Mouse (Mus musculus): ENCODE data around the gene Krt16. TPM values are rescaled to one million over a fixed set of nuclear protein-coding genes. Genes with fewer than 3 reads are reported as not detected.
A peak's percentile ranks its signal among the peaks of the same experiment; 100 is the strongest.

The Krt16 gene
- polyA plus RNA-seq, 1 experiment from 2014 or later: not detected

DNA sequence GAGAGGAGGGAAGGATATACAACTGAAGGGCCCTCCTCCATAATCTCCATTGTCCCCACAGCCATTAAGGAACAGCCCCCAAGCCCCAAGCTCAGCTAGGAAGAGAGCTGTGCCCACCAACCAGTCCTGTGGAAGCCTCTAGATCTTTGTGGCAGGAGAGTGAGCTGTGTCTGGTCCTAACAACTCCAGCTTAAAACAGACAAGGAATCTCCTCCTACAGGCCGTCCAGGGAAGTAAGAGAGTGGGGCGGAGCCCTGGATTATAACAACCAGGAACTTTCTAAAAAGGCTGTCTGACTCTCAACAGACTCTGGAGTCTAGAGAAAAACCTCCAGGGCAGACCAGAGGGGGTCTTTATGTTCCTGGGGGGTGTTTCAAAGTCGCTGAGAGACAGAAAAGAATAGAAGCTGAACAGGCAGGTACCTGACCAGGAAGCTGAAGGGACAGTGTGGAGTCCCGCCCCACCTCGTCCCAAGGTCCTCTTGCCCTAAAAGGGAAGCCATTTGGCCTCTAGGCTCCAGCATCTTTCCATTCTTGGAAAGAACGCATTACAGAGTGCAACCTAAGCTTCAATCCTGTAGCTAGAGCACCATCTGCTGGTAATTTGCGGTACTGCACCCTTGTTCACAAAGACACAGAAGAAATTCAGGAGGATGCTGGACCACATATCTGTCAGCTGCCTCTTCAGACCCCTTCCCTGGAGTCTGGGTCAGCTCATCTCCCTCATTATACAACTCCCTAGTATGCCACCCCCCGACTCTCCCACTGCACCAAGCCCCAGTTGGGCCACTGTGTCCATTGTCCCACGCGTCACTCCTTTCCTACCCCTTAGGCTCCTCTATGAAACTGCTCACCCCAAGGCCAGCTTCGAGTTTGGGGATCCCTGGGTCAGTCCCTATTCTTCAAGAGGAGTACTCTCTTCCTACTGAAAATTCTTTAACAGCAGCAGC lies 33.2 kb upstream of the Krt16 start:
- Histone ChIP-seq H3K27me3 (replicated peaks; ENCODE audit: control insufficient read depth, insufficient read depth, low read length) (no peaks in the 10 kb centered on the region), H3K27ac (ENCODE audit: low read length) (no peak overlapping the region), H3K9me3 (ENCODE audit: control insufficient read depth, low read length) (no peaks in the 10 kb centered on the region), H3K4me2 (ENCODE audit: low read length) (no peak overlapping the region), H3K4me3 (replicated peaks; ENCODE audit: low read length) (no peak overlapping the region), H3K4me1 (replicated peaks; ENCODE audit: control insufficient read depth, insufficient read depth, low read length) (no peaks in the 10 kb centered on the region), H3K36me3 (ENCODE audit: control insufficient read depth, insufficient read depth) (no peaks in the 10 kb centered on the region), H3K9ac (replicated peaks; ENCODE audit: low read depth, low read length) (no peak overlapping the region)
- ATAC-seq: peak; percentile 73
- WGBS: 20% methylated on average over 11 of the region's 11 CpGs

DNA sequence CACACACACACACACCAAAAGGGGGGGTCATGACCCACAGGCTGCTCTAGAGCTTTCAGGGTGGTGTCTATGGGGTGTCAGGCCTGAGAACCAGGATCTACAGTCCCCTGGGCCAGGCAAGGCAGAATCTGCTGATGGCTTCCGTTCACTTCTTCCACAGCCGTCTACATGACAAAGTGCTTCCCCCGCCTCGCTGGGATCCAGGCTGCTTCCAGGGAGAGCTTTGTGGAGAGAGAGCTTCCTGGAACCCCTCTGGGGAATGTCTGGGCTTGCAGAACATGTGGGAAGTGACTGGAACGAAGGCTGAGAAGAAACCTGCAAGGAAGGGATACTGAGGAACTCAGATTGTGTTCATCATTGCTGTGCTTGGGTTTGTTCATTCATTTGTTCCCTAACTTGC lies 30.1 kb upstream of the Krt16 start:
- Histone ChIP-seq H3K4me2 (ENCODE audit: low read length) (no peak overlapping the region), H3K27ac (ENCODE audit: low read length) (no peak overlapping the region), H3K9me3 (ENCODE audit: control insufficient read depth, low read length) (no peaks in the 10 kb centered on the region), H3K4me3 (replicated peaks; ENCODE audit: low read length) (no peak overlapping the region), H3K36me3 (ENCODE audit: control insufficient read depth, insufficient read depth) (no peaks in the 10 kb centered on the region), H3K27me3 (replicated peaks; ENCODE audit: control insufficient read depth, insufficient read depth, low read length) (no peaks in the 10 kb centered on the region), H3K4me1 (replicated peaks; ENCODE audit: control insufficient read depth, insufficient read depth, low read length) (no peaks in the 10 kb centered on the region), H3K9ac (replicated peaks; ENCODE audit: low read depth, low read length) (no peak overlapping the region)
- WGBS: 74% methylated on average over 5 of the region's 5 CpGs
- ATAC-seq: no peak

DNA sequence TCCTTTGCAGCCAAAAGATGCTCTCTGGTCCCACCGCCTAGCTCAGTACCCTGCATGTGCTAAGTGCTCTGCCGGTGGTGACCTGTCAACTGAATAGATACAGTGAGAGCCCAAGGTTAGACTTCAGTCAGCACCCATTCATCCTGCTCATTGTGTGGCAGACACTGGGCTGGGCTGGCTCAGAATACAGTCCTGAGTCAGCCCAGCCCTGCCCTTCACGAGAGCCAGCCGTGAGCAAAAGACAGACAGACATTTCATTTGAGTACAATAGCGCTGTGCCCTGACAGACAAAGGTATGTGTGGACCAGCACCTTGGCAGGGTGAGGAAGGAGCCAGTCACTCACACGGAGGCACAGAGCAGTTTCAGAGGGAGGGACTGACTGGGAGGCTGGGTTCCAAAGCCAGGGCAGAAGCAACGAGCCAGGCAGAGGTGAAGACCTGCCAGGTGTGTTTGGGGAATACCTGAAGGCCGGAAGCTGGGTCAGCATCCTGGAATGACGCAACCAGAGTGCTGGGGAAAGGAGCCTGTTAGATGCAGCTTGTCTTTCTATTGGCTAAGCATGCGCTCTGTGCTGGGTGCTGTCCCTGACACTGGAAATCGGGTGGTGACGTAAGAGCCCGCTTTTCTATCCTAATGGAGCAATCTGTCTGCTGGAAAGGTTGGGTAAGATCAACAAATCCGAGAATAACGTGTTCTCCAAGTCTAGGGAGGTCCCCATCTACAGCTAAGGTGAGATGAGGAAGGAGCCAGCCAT lies 29.2 kb upstream of the Krt16 start:
- no peak for ATAC-seq
- Histone ChIP-seq H3K9me3 (ENCODE audit: control insufficient read depth, low read length) (no peaks in the 10 kb centered on the region), H3K27ac (ENCODE audit: low read length) (no peak overlapping the region), H3K9ac (replicated peaks; ENCODE audit: low read depth, low read length) (no peak overlapping the region), H3K36me3 (ENCODE audit: control insufficient read depth, insufficient read depth) (no peaks in the 10 kb centered on the region), H3K4me2 (ENCODE audit: low read length) (no peak overlapping the region), H3K4me1 (replicated peaks; ENCODE audit: control insufficient read depth, insufficient read depth, low read length) (no peaks in the 10 kb centered on the region), H3K4me3 (replicated peaks; ENCODE audit: low read length) (no peak overlapping the region), H3K27me3 (replicated peaks; ENCODE audit: control insufficient read depth, insufficient read depth, low read length) (no peaks in the 10 kb centered on the region)
- 72% methylated on average over 15 of the region's 15 CpGs for WGBS

DNA sequence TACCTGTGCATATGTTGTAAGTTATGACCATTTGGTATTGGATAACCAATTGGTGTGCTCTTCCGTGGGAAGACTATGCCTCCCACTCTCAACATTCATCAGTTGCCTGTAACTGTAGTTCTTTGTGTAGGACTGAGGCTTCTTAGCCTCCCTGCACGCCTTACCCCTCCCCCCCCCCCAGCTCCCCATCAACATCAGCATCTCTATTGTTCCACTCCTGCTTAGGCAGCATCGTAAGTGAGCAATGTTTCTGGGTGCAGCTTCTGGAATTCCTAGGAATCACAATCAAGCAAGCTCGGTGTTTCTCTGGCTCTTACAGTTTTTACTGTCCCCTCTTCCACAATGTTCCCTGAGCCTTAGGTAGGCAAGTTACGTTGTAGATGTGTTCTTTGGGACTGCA lies 26.8 kb upstream of the Krt16 start:
- no peak overlapping the region for H3K4me2 ChIP-seq (ENCODE audit: low read length)
- H3K27ac ChIP-seq (ENCODE audit: low read length): no peak overlapping the region
- ATAC-seq: no peak
- H3K9ac ChIP-seq (replicated peaks; ENCODE audit: low read depth, low read length): no peak overlapping the region
- no peaks in the 10 kb centered on the region for H3K9me3 ChIP-seq (ENCODE audit: control insufficient read depth, low read length)
- no peak overlapping the region for H3K4me3 ChIP-seq (replicated peaks; ENCODE audit: low read length)
- no peaks in the 10 kb centered on the region for H3K4me1 ChIP-seq (replicated peaks; ENCODE audit: control insufficient read depth, insufficient read depth, low read length)
- H3K27me3 ChIP-seq (replicated peaks; ENCODE audit: control insufficient read depth, insufficient read depth, low read length): no peaks in the 10 kb centered on the region
- 33% methylated on average over 5 of the region's 5 CpGs for WGBS
- H3K36me3 ChIP-seq (ENCODE audit: control insufficient read depth, insufficient read depth): no peaks in the 10 kb centered on the region

DNA sequence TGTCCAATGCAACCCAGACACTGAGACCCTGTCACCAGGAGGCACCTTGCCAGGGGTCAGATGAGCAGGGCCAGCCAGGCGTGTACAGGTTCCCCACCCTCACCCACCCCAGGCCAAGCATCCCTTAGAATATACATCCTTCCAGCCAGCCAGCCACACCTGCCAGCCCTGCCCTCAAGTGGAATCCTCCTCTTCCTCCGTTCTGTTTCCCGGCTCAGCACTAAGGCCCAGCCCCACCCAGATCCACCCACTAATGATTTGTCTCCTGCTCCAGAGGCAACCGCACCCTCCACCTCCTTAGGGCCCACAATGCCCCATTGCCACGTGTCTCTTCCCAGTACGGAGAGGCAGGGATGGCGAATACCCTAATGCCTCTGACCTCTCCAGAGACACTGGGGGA lies 26.0 kb upstream of the Krt16 start:
- H3K4me2 ChIP-seq (ENCODE audit: low read length): no peak overlapping the region
- no peak overlapping the region for H3K9ac ChIP-seq (replicated peaks; ENCODE audit: low read depth, low read length)
- H3K9me3 ChIP-seq (ENCODE audit: control insufficient read depth, low read length): no peaks in the 10 kb centered on the region
- WGBS: 72% methylated on average over 7 of the region's 7 CpGs
- no peak for ATAC-seq
- no peaks in the 10 kb centered on the region for H3K36me3 ChIP-seq (ENCODE audit: control insufficient read depth, insufficient read depth)
- H3K27ac ChIP-seq (ENCODE audit: low read length): no peak overlapping the region
- H3K4me1 ChIP-seq (replicated peaks; ENCODE audit: control insufficient read depth, insufficient read depth, low read length): no peaks in the 10 kb centered on the region
- no peaks in the 10 kb centered on the region for H3K27me3 ChIP-seq (replicated peaks; ENCODE audit: control insufficient read depth, insufficient read depth, low read length)
- no peak overlapping the region for H3K4me3 ChIP-seq (replicated peaks; ENCODE audit: low read length)

DNA sequence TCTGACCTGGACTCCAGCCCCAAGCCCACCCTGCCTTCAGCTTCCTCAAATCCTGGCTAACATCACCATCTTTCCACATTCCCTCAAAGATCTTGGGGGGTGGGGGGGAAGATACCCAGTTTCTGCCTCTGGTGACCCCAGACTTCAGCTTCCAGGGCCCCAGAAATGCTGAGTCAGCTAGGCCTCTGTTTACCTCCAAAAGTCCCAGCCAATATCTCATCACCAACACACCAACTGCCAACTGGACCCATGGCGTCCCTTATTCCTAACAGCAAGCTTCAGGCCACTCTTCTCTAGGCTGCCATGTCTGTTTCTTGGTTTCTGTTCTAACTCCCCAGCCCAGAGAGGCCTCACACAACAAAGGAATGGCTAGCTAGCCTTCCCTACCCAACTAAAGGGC lies 23.2 kb upstream of the Krt16 start:
- no peak overlapping the region for H3K4me2 ChIP-seq (ENCODE audit: low read length)
- 86% methylated on average over 1 of the region's 1 CpGs for WGBS
- ATAC-seq: no peak
- no peaks in the 10 kb centered on the region for H3K36me3 ChIP-seq (ENCODE audit: control insufficient read depth, insufficient read depth)
- H3K4me1 ChIP-seq (replicated peaks; ENCODE audit: control insufficient read depth, insufficient read depth, low read length): no peaks in the 10 kb centered on the region
- no peaks in the 10 kb centered on the region for H3K27me3 ChIP-seq (replicated peaks; ENCODE audit: control insufficient read depth, insufficient read depth, low read length)
- H3K9me3 ChIP-seq (ENCODE audit: control insufficient read depth, low read length): no peaks in the 10 kb centered on the region
- H3K27ac ChIP-seq (ENCODE audit: low read length): no peak overlapping the region
- no peak overlapping the region for H3K9ac ChIP-seq (replicated peaks; ENCODE audit: low read depth, low read length)
- H3K4me3 ChIP-seq (replicated peaks; ENCODE audit: low read length): no peak overlapping the region

DNA sequence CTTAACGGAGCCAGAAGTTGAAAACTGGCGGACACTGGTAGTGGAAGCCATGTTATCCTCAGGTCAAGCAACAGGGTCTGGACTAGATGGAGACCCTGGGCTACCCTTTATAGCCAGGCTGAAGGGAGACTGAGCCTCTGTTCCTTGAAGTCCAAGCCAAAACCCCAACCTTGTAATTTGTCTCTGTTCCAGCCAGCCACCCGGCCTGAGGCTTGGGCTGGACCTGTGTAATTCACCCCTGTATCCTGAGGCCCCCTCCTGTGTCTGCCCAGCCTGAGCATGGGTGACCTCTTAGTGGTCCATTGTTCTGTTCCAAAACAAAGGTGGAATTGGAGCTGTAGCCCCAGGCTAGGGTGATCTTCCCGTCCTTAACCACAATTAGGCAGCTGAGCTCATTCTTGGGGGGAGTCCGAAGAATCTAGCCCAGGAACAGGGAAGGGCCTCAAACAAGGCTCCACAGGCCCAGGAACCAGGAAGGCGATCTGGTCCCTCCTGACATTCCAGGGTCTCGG lies 21.2 kb upstream of the Krt16 start, which contains the start of gene Krt42:
TSS of gene Krt42 (minus strand) at position 51 of the 512 bp plus-strand sequence.
- H3K4me3 ChIP-seq (replicated peaks; ENCODE audit: low read length): no peak within 1 kb of the TSS
- no peaks in the 10 kb centered on the region for H3K27me3 ChIP-seq (replicated peaks; ENCODE audit: control insufficient read depth, insufficient read depth, low read length)
- H3K4me1 ChIP-seq (replicated peaks; ENCODE audit: control insufficient read depth, insufficient read depth, low read length): no peaks in the 10 kb centered on the region
- no peak within 1 kb of the TSS for H3K9ac ChIP-seq (replicated peaks; ENCODE audit: low read depth, low read length)
- no peaks in the 10 kb centered on the region for H3K9me3 ChIP-seq (ENCODE audit: control insufficient read depth, low read length)
- H3K4me2 ChIP-seq (ENCODE audit: low read length): no peak within 1 kb of the TSS
- 80% methylated on average over 7 of the region's 7 CpGs for WGBS
- H3K27ac ChIP-seq (ENCODE audit: low read length): no peak within 1 kb of the TSS
- H3K36me3 ChIP-seq (ENCODE audit: control insufficient read depth, insufficient read depth): no peaks in the 10 kb centered on the region
- ATAC-seq: no peak

DNA sequence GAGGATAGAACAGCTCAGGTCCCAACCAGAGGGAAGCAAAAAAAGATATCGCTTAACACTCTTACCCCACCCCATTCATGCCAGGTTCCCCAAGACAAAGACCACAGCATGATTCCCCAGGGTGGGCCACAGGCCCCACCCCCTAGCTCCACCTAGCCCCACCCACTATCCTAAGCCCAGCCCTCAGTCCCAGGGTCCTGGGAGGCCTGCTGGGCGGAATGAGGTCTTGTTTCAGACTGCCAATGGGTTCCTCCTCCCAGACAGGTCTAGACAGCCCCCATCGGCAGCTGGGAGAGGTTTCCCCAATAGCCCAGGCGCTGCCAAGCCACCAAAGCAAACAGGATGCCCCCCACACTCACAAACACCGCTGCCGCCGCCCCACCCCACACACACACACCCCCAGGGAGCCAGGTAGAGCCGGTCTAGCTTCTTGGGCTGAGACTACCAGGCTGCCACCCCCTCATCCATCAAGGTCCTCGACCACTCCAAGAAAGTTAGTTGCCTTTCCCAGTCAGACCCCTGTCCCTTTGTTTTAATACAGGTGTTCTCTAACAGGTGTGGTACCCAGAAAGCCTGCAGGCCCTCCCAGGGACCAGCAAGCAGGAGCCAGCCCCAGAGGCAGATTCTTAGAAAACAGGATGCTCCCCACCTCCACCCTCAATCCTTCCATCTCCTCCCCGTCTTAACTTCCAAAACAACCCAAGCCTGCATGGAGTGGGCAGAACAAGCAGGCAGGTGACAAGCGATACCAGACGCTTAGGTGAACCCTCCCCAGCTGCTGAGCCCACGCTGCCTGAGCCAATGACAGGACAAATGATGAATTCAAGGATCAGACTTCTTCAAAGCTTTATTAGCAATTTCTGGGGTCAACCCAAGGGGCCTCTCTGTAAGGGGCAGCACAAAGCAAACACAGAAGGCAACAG lies 13.6 kb upstream of the Krt16 start:
- Histone ChIP-seq H3K27ac (ENCODE audit: low read length) (no peak overlapping the region), H3K27me3 (replicated peaks; ENCODE audit: control insufficient read depth, insufficient read depth, low read length) (no peaks in the 10 kb centered on the region), H3K4me3 (replicated peaks; ENCODE audit: low read length) (no peak overlapping the region), H3K4me1 (replicated peaks; ENCODE audit: control insufficient read depth, insufficient read depth, low read length) (no peaks in the 10 kb centered on the region), H3K9me3 (ENCODE audit: control insufficient read depth, low read length) (no peaks in the 10 kb centered on the region), H3K36me3 (ENCODE audit: control insufficient read depth, insufficient read depth) (no peaks in the 10 kb centered on the region), H3K9ac (replicated peaks; ENCODE audit: low read depth, low read length) (no peak overlapping the region), H3K4me2 (ENCODE audit: low read length) (no peak overlapping the region)
- WGBS: 32% methylated on average over 13 of the region's 13 CpGs
- no peak for ATAC-seq
